Mouse (Mus musculus) limb, embryonic 11.5 days (tissue): ENCODE measurements at regions not wholly inside any gene's neighbourhood (a gene's known extent, or its start where the extent isn't known, plus 50 kb on each side); places are given as distances from the start of the nearest gene placed in this dataset.

Experiments used
- ATAC-seq: fragments of 200-750 bp; cut with Nextera tagmentation; 2 replicates; pipeline ENCODE4 v1.8.0; 2017; ENCODE audit warnings: low read depth; ENCODE audit not compliant: insufficient number of reproducible peaks, low FRiP score, low TSS enrichment
- DNase-seq: peaks from one replicate; pipeline ENCODE4 v3.0.0-alpha.2; 2015; ENCODE audit warnings: low spot score
- H3K27ac ChIP-seq: fragments of 300-500 bp; sonication (generic); replicated peaks from 2 replicates; pipeline ENCODE4 v1.5.1; 2014; ENCODE audit warnings: low read depth, mild to moderate bottlenecking, low read length
- H3K27me3 ChIP-seq: fragments of 300-500 bp; sonication (generic); 2 replicates; pipeline ENCODE4 v1.6.1; 2014; ENCODE audit warnings: mild to moderate bottlenecking, low read length, mixed read lengths; ENCODE audit not compliant: control insufficient read depth, insufficient read depth
- H3K36me3 ChIP-seq: fragments of 300-500 bp; sonication (generic); 2 replicates; pipeline ENCODE4 v1.6.1; 2014; ENCODE audit warnings: mild to moderate bottlenecking, low read length, moderate library complexity, mixed read lengths; ENCODE audit not compliant: control insufficient read depth, insufficient read depth
- H3K4me1 ChIP-seq: fragments of 300-500 bp; sonication (generic); 2 replicates; pipeline ENCODE4 v1.6.1; 2014; ENCODE audit warnings: low read length, mixed read lengths; ENCODE audit not compliant: control insufficient read depth, insufficient read depth
- H3K4me2 ChIP-seq: fragments of 300-500 bp; sonication (generic); 2 replicates; pipeline ENCODE4 v1.6.1; 2014; ENCODE audit warnings: low read depth, mild to moderate bottlenecking, moderate library complexity; ENCODE audit not compliant: severe bottlenecking
- H3K4me3 ChIP-seq: fragments of 300-500 bp; sonication (generic); 2 replicates; pipeline ENCODE4 v1.5.1; 2014; ENCODE audit warnings: low read depth, low read length
- H3K9ac ChIP-seq: fragments of 300-500 bp; sonication (generic); 2 replicates; pipeline ENCODE4 v1.6.1; 2014; ENCODE audit warnings: mild to moderate bottlenecking, low read length
- H3K9me3 ChIP-seq: fragments of 300-500 bp; sonication (generic); 2 replicates; pipeline ENCODE4 v1.6.1; 2016; ENCODE audit warnings: low read length; ENCODE audit not compliant: control insufficient read depth
- WGBS: fragments of 180-500 bp; shearing (Covaris S2); extraction: QIAGEN DNeasy Blood & Tissue Kit; methylation state at CpG from one replicate; pipeline ENCODE4 v1.1.7; 2014; 5-methylcytosine and 5-hydroxymethylcytosine counted together

DNA sequence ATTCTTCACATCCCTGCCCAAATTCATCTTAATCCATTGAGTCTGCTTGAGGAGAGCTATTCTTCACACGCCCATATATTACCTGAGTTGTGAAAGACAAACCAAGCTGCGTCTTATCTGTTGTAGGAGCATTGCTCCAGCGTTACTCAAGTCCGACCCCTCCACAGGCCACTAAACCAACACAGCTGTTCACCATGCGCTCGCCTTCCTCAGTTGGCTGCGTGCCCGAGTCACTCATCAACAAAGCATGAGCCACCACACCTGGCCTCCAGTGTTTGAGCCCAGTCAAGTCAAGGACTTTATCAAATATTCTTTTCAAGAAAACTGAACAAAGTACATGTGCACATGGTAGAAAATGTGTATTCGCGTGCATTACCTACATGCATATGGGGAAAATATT, 504.7 kb upstream of the Atp11b start:
- H3K9ac ChIP-seq, result no peak overlapping the region
- H3K4me2 ChIP-seq, result no peak overlapping the region
- DNase-seq, result peak; percentile 43
- no peak overlapping the region for H3K4me3 ChIP-seq
- ATAC-seq, result no peak
- WGBS, result 70% methylated on average over 10 of the region's 10 CpGs
- H3K27me3 ChIP-seq, result no peaks in the 10 kb centered on the region
- H3K9me3 ChIP-seq, result no peaks in the 10 kb centered on the region
- no peaks in the 10 kb centered on the region for H3K4me1 ChIP-seq
- H3K36me3 ChIP-seq, result no peaks in the 10 kb centered on the region
- no peak overlapping the region for H3K27ac ChIP-seq

DNA sequence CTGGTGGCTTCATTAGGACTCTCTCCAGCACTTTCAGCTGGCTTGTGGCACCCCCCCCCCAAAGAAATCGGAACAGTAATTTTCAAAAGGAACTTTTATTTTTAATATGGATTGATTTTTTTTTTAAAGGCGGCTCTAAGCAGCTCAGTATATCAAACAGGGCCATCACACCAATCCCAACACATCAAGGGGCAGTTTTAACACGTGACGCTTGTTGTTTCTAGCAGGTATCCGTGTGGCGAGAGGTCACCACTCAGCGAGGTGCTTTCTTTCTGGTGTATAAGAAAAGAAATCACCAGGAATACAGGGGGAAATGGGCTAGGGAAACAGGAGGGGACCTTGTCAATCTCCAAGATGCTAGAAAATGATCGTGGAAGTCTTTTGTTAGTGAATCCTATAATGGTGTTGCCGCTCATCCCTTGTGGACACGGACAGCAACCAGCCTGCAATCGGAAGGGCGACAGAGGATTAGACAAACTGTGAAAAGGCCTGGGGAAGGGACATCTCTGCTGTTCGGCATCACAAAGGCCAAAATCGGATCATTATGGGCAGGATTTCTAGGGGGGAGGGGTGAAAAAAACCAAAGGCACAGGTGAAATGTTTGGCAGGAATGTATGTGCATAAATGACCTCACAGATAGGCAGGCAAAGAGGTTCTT, 503.7 kb upstream of the Atp11b start:
- 78% methylated on average over 14 of the region's 14 CpGs for WGBS
- Histone ChIP-seq H3K36me3 (no peaks in the 10 kb centered on the region), H3K9me3 (no peaks in the 10 kb centered on the region), H3K27ac (no peak overlapping the region), H3K27me3 (no peaks in the 10 kb centered on the region), H3K4me1 (no peaks in the 10 kb centered on the region), H3K4me3 (no peak overlapping the region), H3K4me2 (no peak overlapping the region), H3K9ac (no peak overlapping the region)
- ATAC-seq (no peak), DNase-seq (no peak)

DNA sequence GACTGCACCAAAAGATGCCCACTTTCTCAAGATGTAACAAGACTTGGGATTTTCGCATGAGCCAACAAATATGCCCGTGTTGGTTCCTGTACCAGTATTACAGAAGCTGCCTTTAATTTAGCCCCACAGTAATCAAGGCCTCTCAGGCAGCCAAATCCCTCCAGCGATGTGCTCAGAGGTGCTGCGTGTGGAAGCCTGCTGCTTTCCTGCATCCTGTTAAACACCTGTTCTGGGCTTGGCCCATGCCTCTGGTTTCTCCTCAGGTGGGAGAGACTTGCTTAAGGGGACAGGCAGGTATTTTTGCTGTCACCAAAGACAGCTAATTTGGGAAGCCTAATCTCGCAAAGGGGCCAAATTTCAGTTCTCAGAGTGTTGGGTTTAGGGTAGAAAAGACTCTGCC, 500.0 kb upstream of the Atp11b start:
- Histone ChIP-seq H3K27ac (no peak overlapping the region), H3K4me2 (no peak overlapping the region), H3K4me1 (no peaks in the 10 kb centered on the region), H3K9me3 (no peaks in the 10 kb centered on the region), H3K4me3 (no peak overlapping the region), H3K36me3 (no peaks in the 10 kb centered on the region), H3K9ac (no peak overlapping the region), H3K27me3 (no peaks in the 10 kb centered on the region)
- no peak for DNase-seq
- no peak for ATAC-seq
- WGBS, result 57% methylated on average over 5 of the region's 5 CpGs

GRCm38 (mm10) chr3:35260936-35261335, 493.0 kb upstream of the Atp11b start:
- 80% methylated on average over 6 of the region's 6 CpGs for WGBS
- ATAC-seq (no peak), DNase-seq (no peak)
- Histone ChIP-seq H3K4me2 (no peak overlapping the region), H3K4me3 (no peak overlapping the region), H3K27ac (no peak overlapping the region), H3K9ac (no peak overlapping the region), H3K9me3 (no peaks in the 10 kb centered on the region), H3K36me3 (no peaks in the 10 kb centered on the region), H3K4me1 (no peaks in the 10 kb centered on the region), H3K27me3 (no peaks in the 10 kb centered on the region)

- no peaks in the 10 kb centered on the region for H3K4me1 ChIP-seq
- WGBS, result 62% methylated on average over 4 of the region's 4 CpGs
- H3K27me3 ChIP-seq, result no peaks in the 10 kb centered on the region
- ATAC-seq, result no peak
- no peak overlapping the region for H3K27ac ChIP-seq
- H3K4me3 ChIP-seq, result no peak overlapping the region
- H3K36me3 ChIP-seq, result no peaks in the 10 kb centered on the region
- no peak overlapping the region for H3K4me2 ChIP-seq
- no peak for DNase-seq
- H3K9me3 ChIP-seq, result no peaks in the 10 kb centered on the region
- no peak overlapping the region for H3K9ac ChIP-seq
Measured at GRCm38 (mm10) chr3:35268949-35269348, 485.0 kb upstream of the Atp11b start.

DNA sequence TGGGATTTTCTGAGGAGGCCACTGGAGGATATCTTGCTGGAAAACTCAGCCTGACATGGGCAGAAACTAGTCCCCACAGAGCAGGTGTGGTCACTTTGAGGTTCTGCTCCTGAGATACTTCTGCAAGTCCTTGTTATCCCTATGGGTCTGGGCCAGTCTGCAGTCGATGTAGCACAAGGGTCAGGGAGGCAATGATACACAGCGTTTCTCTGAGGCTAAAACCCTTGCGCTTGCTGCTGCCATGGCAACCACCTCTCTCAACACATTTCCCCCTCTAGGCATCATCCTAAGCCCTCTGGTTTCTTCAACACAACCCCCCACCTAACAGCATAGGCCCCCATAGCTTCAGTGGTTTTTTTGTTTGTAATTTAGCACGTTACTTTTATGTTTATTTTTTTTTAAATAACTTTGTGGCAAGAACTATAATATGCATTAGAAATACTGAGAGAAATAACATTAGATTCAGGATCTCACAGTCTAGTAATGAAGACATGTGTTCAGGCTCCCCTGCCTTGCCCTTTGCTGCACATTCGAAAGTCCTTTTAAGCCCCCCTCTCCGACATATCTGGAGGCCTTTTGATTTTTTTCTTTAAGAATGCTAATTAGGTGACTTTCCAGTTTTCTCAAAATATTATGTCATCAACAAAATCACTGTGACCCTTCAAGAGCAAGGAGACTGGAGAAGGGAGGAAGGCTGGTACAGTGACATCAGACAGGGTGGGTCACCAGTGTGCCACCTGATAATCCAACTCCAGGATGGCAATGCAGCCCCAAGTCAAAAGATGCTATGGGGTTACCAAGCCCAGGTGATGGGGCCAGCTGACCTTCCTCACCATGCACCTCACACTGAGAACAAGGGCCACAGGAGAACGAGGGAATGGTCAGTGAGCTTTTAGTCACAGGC, 483.7 kb upstream of the Atp11b start:
- H3K9ac ChIP-seq, result no peak overlapping the region
- no peak for DNase-seq
- H3K9me3 ChIP-seq, result no peaks in the 10 kb centered on the region
- no peaks in the 10 kb centered on the region for H3K36me3 ChIP-seq
- H3K4me1 ChIP-seq, result no peaks in the 10 kb centered on the region
- H3K4me2 ChIP-seq, result no peak overlapping the region
- H3K4me3 ChIP-seq, result no peak overlapping the region
- no peak overlapping the region for H3K27ac ChIP-seq
- no peaks in the 10 kb centered on the region for H3K27me3 ChIP-seq
- WGBS, result 73% methylated on average over 7 of the region's 7 CpGs
- ATAC-seq, result no peak

GRCm38 (mm10) chr3:35273546-35273945, 480.4 kb upstream of the Atp11b start:
- H3K9me3 ChIP-seq, result no peaks in the 10 kb centered on the region
- H3K4me3 ChIP-seq, result no peak overlapping the region
- no peaks in the 10 kb centered on the region for H3K4me1 ChIP-seq
- no peaks in the 10 kb centered on the region for H3K36me3 ChIP-seq
- H3K27me3 ChIP-seq, result no peaks in the 10 kb centered on the region
- H3K4me2 ChIP-seq, result no peak overlapping the region
- DNase-seq (no peak), ATAC-seq (no peak)
- 70% methylated on average over 5 of the region's 5 CpGs for WGBS
- no peak overlapping the region for H3K27ac ChIP-seq
- H3K9ac ChIP-seq, result no peak overlapping the region

DNA sequence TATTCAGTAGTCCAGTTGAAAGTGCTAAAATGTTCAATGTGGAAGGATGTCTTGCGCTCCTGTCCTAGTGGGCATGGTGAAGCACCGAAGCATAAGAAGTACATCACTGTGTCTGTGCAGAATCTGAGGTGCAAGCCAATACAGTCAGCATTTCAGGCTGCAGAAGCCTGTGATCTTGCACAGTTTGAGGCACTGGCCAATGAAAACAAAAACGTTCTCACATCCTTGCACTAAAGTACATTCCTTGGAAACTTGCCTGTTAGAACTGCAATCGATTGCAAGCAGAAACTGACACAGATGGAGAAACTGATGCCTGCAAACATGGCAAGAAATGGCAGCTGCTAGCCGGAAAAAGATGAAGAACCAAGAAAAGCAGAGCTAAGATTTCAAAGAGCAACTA, 472.9 kb upstream of the Atp11b start:
- no peaks in the 10 kb centered on the region for H3K9me3 ChIP-seq
- no peaks in the 10 kb centered on the region for H3K4me1 ChIP-seq
- H3K4me3 ChIP-seq, result no peak overlapping the region
- H3K9ac ChIP-seq, result no peak overlapping the region
- ATAC-seq, result no peak
- WGBS, result 83% methylated on average over 5 of the region's 5 CpGs
- H3K27me3 ChIP-seq, result no peaks in the 10 kb centered on the region
- H3K36me3 ChIP-seq, result no peaks in the 10 kb centered on the region
- H3K4me2 ChIP-seq, result no peak overlapping the region
- H3K27ac ChIP-seq, result no peak overlapping the region
- DNase-seq, result no peak
